Mouse (Mus musculus): ENCODE results near the gene Ccdc34. TPM values are rescaled to one million over a fixed set of nuclear protein-coding genes. Genes with fewer than 3 reads are reported as not detected.

Gene Ccdc34
- polyA plus RNA-seq (2016; fragmentation: Nextera tagmentation; extraction: Ambion mirVana): 26.8 and 28.3 TPM in 2 replicates

DNA sequence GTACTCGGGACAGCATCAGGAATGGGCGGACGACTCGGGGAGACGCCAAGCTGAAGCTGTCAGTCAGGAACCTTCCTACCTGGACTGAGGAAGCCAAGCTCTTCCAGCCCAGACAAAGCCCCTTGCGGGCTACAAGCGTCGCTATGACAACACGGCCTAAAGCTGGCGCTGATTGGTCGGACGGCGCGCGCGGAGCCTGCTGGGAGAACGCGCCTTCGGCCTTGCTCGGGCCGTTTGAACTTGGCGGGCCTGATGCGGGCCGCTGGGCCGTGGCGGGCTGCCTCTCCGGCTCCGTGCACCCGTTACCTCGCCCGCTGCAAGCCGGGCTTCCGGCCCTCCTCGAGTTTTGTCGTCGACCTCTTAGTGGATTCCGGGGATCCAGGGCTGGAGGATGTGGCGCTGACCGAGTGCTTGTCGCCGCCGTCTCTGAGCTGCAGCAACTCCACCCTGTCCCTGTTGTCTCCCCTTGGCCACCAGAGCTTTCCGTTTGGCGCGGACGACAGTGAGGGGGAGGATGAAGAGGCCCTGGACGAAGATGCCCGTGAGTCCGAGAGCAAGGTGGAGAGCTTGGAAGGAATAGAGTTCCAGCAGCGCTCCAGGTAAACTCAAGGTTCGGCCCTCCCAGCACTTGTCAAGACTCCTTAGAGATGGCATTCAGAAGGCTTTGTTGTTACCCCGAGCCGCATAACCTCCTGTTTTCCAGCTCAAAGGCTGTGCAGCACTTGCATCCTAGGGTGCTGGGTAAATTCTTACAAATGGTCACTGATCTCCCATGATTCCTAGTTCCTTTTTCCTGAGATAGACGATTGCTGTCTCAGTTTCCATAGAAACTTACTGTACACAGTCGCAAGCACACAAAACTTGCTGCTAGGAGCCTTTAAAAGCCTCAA, at the start of gene Ccdc34:
Gene Ccdc34 (plus strand): TSS at position 202 of the 890 bp plus-strand sequence.
- ATAC-seq: peak; percentile 98
- H3K36me3 ChIP-seq: peaks cover 30% of the 10 kb centered on the region
- WGBS (ENCODE audit: insufficient replicate concordance): under 1% methylated on average over 55 of the region's 55 CpGs

DNA sequence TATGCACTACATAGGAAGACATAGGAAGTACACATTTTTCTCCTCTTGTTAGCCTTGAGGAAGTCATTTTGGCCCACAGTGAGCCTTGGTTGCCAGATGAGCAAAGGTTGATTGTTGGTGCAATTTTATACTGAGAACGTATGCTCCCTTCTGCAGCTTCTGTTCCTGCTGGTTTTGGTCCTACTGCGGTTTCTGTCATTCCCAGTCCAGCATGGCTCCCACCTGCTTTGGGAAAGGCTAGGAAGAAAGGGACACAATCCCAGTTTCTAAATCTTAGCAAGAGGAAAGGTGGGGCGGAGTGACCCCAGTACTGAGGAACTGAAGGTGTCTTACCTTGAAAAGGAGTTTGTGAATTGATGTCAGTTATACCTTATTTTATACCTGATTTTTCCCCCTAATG, 48.2 kb upstream of the Ccdc34 start:
- no peak overlapping the region for H3K4me3 ChIP-seq
- WGBS (ENCODE audit: insufficient replicate concordance): 91% methylated on average over 3 of the region's 3 CpGs
- H3K4me2 ChIP-seq: no peak overlapping the region
- no peaks in the 10 kb centered on the region for H3K36me3 ChIP-seq
- ATAC-seq: no peak
- H3K27ac ChIP-seq: no peak overlapping the region
- H3K27me3 ChIP-seq (replicated peaks): no peaks in the 10 kb centered on the region
- H3K4me1 ChIP-seq: peaks cover 25% of the 10 kb centered on the region
- no peaks in the 10 kb centered on the region for H3K9me3 ChIP-seq (replicated peaks)
- H3K9ac ChIP-seq: no peak overlapping the region

More for the DNA sequence above, at the start of gene Ccdc34:
- Histone ChIP-seq H3K27ac (peak within 1 kb of the TSS; percentile 86), H3K9me3 (replicated peaks) (no peaks in the 10 kb centered on the region), H3K4me2 (peak within 1 kb of the TSS; percentile 85), H3K27me3 (replicated peaks) (no peaks in the 10 kb centered on the region), H3K9ac (peak within 1 kb of the TSS; percentile 86), H3K4me1 (peaks cover 37% of the 10 kb centered on the region), H3K4me3 (peak within 1 kb of the TSS; percentile 84)

DNA sequence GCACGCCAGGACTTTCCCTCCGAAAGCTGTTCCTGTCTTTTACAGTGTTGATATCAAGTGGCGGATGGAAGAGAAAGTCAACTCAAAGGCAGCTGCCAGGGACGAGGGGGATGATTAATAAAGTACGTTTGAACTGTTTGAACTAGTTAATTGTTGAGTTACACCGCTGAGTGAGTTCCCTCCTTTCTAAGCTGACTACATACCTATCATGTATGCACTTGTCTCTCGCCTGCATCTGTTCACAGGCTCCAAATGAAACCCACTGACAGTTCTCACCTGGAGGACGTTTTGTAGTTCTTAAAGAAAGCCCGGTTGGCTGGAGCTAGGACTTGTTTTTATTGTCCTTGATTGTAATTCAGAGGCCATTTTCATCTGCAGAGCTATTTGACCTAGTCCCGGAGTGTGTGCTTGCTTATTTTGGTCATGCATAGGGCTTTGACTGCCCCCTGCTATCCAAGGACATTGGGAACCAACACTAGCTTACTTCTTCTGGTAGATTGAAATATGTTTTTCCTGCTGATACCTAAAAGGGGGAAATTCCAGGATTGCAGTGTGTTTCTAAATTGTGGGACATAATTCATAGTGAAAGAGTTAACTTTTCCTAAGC, 47.6 kb upstream of the Ccdc34 start:
- Histone ChIP-seq H3K27me3 (replicated peaks) (no peaks in the 10 kb centered on the region), H3K9me3 (replicated peaks) (no peaks in the 10 kb centered on the region), H3K36me3 (0 out of 2 replicates have a peak, but pooled peaks cover under 1% of the 10 kb centered on the region), H3K4me2 (no peak overlapping the region), H3K4me3 (no peak overlapping the region), H3K9ac (no peak overlapping the region), H3K27ac (no peak overlapping the region), H3K4me1 (peaks cover 25% of the 10 kb centered on the region)
- 60% methylated on average over 10 of the region's 10 CpGs for WGBS (ENCODE audit: insufficient replicate concordance)
- no peak for ATAC-seq

DNA sequence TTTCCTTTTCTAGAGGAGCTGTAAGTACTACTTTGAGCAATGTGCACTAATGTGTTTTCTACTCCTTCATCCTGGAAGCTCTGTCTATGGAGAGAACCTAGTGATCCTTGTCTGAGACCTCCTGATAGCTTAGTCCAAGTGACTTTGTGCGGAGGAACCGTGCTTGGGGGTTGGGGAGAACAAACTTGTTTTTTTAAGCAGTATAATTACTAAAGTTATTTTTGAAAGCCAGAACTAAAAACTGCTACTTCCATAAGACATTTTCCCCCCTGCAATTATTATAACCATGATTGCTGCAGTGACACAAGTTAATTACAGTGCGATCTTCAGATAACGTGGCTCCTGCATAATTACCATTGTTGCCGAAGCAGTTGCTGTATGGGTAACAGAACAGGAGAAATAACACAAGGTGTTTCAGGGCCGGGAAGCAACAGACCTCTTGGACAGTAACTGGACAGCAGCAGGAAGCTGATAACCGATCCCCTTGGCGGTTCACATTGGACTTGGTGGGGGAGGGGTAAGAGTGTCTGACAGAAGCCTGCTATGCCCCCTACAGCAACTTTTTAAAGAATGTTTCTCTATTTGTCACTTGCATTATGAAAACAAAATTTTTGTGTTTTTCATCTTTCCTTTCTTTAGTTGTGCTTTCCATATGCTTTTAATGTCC, 46.7 kb upstream of the Ccdc34 start:
- peak overlapping the region; percentile 29 for H3K4me2 ChIP-seq
- no peak overlapping the region for H3K9ac ChIP-seq
- no peak overlapping the region for H3K27ac ChIP-seq
- H3K9me3 ChIP-seq (replicated peaks): no peaks in the 10 kb centered on the region
- no peaks in the 10 kb centered on the region for H3K27me3 ChIP-seq (replicated peaks)
- 40% methylated on average over 8 of the region's 8 CpGs for WGBS (ENCODE audit: insufficient replicate concordance)
- ATAC-seq: no peak; the same call in 1 of the 2 replicates
- no peak overlapping the region for H3K4me3 ChIP-seq
- peaks cover 25% of the 10 kb centered on the region for H3K4me1 ChIP-seq
- 0 out of 2 replicates have a peak, but pooled peaks cover 3% of the 10 kb centered on the region for H3K36me3 ChIP-seq

DNA sequence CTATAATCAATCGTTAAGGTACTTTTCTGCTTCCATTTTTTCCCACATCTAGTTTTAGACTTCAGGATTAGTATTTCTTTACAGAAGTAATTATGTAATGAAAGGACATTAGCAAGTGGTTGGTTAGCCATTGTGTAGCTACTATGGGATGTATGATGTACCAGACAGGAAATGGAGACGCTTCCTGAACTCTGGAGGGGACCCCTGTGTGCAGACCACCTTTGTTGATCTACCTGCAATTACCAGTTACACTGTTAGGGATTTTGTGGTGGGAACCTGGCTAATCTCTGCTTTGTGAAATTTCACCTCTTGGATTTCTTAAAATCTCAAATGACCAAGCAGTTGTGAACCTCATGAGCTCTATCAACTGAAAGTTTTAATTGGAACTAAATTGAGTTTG, 45.3 kb upstream of the Ccdc34 start:
- 79% methylated on average over 2 of the region's 2 CpGs for WGBS (ENCODE audit: insufficient replicate concordance)
- no peaks in the 10 kb centered on the region for H3K9me3 ChIP-seq (replicated peaks)
- H3K9ac ChIP-seq: no peak overlapping the region
- H3K4me3 ChIP-seq: no peak overlapping the region
- H3K4me1 ChIP-seq: peaks cover 25% of the 10 kb centered on the region
- no peak for ATAC-seq
- 0 out of 2 replicates have a peak, but pooled peaks cover 3% of the 10 kb centered on the region for H3K36me3 ChIP-seq
- no peaks in the 10 kb centered on the region for H3K27me3 ChIP-seq (replicated peaks)
- H3K27ac ChIP-seq: no peak overlapping the region
- H3K4me2 ChIP-seq: no peak overlapping the region

DNA sequence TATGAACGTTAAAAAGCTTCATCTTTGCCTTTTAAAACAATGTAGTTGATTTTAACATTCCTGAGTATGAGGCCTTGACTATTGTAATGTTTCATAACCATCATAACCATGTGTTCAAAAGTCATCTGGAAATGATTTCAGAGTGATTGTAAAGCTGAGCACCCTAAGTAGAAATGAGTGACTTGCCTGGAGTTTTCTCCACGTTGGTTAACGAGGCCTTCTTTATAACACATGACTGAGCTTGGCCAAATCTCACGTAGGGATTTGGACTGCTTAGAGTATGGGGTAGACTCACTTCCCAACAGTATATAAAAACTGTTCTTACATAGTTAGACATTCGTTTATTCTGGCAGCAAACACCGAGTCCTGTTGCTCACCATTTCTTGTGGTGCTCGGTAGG, 44.7 kb upstream of the Ccdc34 start:
- H3K36me3 ChIP-seq: 0 out of 2 replicates have a peak, but pooled peaks cover 3% of the 10 kb centered on the region
- ATAC-seq: no peak; the same call in 1 of the 2 replicates
- no peaks in the 10 kb centered on the region for H3K27me3 ChIP-seq (replicated peaks)
- H3K4me3 ChIP-seq: no peak overlapping the region
- no peak overlapping the region for H3K9ac ChIP-seq
- WGBS (ENCODE audit: insufficient replicate concordance): 72% methylated on average over 7 of the region's 7 CpGs
- peaks cover 25% of the 10 kb centered on the region for H3K4me1 ChIP-seq
- H3K4me2 ChIP-seq: no peak overlapping the region
- no peak overlapping the region for H3K27ac ChIP-seq
- H3K9me3 ChIP-seq (replicated peaks): no peaks in the 10 kb centered on the region

DNA sequence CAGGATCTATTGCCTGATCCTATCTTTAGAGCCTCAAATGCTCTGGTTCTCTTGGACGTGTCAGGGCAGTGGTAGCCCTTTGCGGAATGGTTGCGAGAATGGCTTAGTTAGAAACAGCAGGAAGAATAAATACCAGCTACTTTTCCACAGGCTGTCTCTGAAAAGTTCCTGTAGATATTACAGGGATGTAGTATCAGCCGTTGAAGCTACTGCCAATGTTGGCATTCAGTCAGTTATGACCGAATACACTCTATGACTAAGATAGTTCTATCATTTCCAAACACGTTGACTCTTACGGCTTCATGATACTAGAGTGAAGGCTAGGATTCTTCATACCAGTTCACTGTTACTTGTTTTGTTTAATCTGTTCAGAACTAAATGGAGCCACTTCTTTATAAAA, 42.8 kb upstream of the Ccdc34 start:
- 83% methylated on average over 7 of the region's 7 CpGs for WGBS (ENCODE audit: insufficient replicate concordance)
- ATAC-seq: no peak
- no peak overlapping the region for H3K27ac ChIP-seq

DNA sequence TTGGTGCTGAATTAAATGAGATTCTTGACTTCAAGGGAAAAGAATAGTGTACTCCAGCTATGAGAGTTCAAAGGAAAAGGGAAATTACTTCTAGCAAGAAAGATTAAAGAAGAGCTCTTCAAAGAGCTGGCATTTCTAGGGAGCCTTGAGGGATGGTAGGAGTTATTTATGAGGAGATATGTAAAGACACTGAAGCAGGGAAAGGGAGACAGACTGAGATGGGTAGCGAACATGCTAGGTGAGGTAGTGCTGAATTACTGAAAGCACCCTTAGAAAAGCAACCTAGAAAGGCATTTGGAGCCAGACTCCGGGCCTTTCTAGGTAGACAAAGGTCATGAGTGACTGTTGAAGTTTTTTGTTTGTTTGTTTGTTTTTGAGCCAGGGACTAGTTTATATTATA, 41.4 kb upstream of the Ccdc34 start:
- H3K27ac ChIP-seq: no peak overlapping the region
- H3K4me3 ChIP-seq: no peak overlapping the region
- no peak overlapping the region for H3K9ac ChIP-seq
- peaks cover 11% of the 10 kb centered on the region for H3K4me1 ChIP-seq
- no peak overlapping the region for H3K4me2 ChIP-seq
- H3K27me3 ChIP-seq (replicated peaks): no peaks in the 10 kb centered on the region
- no peak for ATAC-seq
- 0 out of 2 replicates have a peak, but pooled peaks cover 3% of the 10 kb centered on the region for H3K36me3 ChIP-seq
- H3K9me3 ChIP-seq (replicated peaks): no peaks in the 10 kb centered on the region
- WGBS (ENCODE audit: insufficient replicate concordance): 80% methylated on average over 2 of the region's 2 CpGs

More for the DNA sequence above, 42.8 kb upstream of the Ccdc34 start:
- Histone ChIP-seq H3K9ac (no peak overlapping the region), H3K9me3 (replicated peaks) (no peaks in the 10 kb centered on the region), H3K27me3 (replicated peaks) (no peaks in the 10 kb centered on the region), H3K4me2 (no peak overlapping the region), H3K4me1 (peaks cover 24% of the 10 kb centered on the region), H3K4me3 (no peak overlapping the region), H3K36me3 (0 out of 2 replicates have a peak, but pooled peaks cover 3% of the 10 kb centered on the region)

DNA sequence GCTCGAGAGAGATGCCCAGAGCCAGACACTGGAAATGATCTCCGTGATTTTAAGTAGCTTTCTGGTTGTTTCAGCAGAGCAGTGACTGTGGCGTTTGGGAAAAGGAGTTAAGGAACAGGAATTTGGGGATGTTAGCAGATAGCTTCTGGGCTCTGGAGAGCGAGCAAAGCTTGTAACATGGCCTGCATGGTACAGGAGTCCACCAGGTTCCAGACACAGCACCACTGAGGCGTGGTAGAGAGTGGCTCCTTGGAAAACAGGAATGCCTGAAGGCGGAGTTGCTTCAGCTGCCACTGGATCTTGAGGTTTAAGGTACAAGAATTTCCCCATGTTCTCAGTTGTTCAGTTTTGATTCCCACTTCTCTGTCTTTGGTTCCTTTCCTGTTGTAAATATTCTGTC, 40.3 kb upstream of the Ccdc34 start:
- 81% methylated on average over 6 of the region's 6 CpGs for WGBS (ENCODE audit: insufficient replicate concordance)
- Histone ChIP-seq H3K9me3 (replicated peaks) (no peaks in the 10 kb centered on the region), H3K4me2 (no peak overlapping the region), H3K9ac (no peak overlapping the region), H3K27ac (no peak overlapping the region), H3K27me3 (replicated peaks) (no peaks in the 10 kb centered on the region), H3K36me3 (0 out of 2 replicates have a peak, but pooled peaks cover 3% of the 10 kb centered on the region), H3K4me3 (no peak overlapping the region), H3K4me1 (peaks cover 11% of the 10 kb centered on the region)
- no peak for ATAC-seq

DNA sequence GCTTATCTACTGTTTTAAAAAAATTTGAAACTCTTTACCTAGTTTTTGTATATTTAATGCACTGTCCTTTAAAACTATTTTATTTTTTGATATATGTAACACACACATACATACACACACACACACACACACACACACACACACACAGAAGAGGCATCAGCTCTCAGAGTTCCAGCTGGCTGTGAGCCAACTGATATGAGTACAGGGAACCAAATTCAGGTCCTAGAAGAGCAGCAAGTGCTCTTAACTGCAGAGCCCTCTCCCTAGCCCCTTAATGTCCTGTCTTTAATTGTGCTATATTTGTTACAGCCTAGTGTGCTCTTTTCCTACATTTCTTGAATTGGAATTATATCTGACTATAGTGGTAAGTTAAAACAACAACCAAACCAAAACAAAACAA, 38.4 kb upstream of the Ccdc34 start:
- H3K4me1 ChIP-seq: peaks cover 7% of the 10 kb centered on the region; the same call in 1 of the 2 replicates
- 0 out of 2 replicates have a peak, but pooled peaks cover 3% of the 10 kb centered on the region for H3K36me3 ChIP-seq
- no peak for ATAC-seq
- H3K4me3 ChIP-seq: no peak overlapping the region
- no peaks in the 10 kb centered on the region for H3K9me3 ChIP-seq (replicated peaks)
- no peak overlapping the region for H3K4me2 ChIP-seq
- H3K27me3 ChIP-seq (replicated peaks): no peaks in the 10 kb centered on the region
- no peak overlapping the region for H3K27ac ChIP-seq
- H3K9ac ChIP-seq: no peak overlapping the region

DNA sequence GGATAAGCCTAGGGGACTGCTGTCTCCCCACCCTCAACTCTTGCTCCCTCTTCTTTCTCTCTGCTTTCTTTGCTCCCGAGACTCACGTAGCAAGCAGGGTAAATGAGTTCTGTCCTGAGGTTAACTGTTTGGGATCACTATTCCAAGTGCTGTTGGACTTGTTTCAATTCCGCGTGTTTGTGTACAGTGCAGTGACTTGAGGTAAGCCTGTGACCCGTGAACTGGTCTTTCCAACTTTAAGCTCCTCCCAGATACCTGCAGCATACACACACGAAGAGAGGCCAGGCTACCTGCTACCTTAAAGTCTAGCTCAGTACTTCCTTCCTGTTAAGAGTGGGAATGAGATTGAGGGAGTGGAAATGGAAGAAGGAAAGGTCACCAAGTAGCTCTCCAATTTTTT, 34.2 kb upstream of the Ccdc34 start:
- Histone ChIP-seq H3K27me3 (replicated peaks) (no peaks in the 10 kb centered on the region), H3K4me3 (no peak overlapping the region), H3K4me1 (peaks cover 39% of the 10 kb centered on the region), H3K4me2 (no peak overlapping the region), H3K36me3 (no peaks in the 10 kb centered on the region), H3K9ac (no peak overlapping the region), H3K9me3 (replicated peaks) (no peaks in the 10 kb centered on the region), H3K27ac (no peak overlapping the region)
- WGBS (ENCODE audit: insufficient replicate concordance): 81% methylated on average over 6 of the region's 6 CpGs
- no peak for ATAC-seq

DNA sequence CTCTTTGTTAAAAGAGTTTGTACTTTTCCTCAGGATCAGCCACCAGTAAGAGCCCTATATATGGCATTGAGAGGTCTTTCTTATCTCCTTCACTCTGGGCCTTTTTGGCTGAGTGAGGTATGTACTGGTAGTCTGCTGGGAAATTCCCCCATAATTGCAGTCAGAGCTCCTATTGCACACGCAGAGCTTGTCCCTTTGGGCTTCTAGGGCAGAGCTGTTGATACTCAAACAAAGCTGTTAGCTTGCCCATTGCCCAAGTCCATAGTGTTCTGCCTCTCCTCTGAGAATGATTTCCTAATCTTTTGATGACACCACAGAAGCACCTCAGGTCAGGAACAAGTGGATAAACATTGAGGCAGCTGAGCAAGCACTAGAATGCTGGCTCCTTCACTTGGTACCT, 32.7 kb upstream of the Ccdc34 start:
- no peaks in the 10 kb centered on the region for H3K9me3 ChIP-seq (replicated peaks)
- no peak overlapping the region for H3K4me2 ChIP-seq
- peaks cover 43% of the 10 kb centered on the region for H3K4me1 ChIP-seq
- no peaks in the 10 kb centered on the region for H3K27me3 ChIP-seq (replicated peaks)
- WGBS (ENCODE audit: insufficient replicate concordance): 57% methylated on average over 1 of the region's 1 CpGs
- no peak overlapping the region for H3K9ac ChIP-seq
- H3K4me3 ChIP-seq: no peak overlapping the region
- H3K27ac ChIP-seq: peak overlapping the region; percentile 46; the same call in 1 of the 2 replicates
- ATAC-seq: peak; percentile 66
- no peaks in the 10 kb centered on the region for H3K36me3 ChIP-seq
